Mouse (Mus musculus) mammary gland, adult 2 months (tissue): ENCODE data around the gene Zw10. TPM values are rescaled to one million over a fixed set of nuclear protein-coding genes. Genes with fewer than 3 reads are reported as not detected.

ENCODE experiments used
- polyA plus RNA-seq: library from polyadenylated mRNA; depleted of rRNA; stranded (reverse); fragments of >200 nt; gene quantifications from 2 replicates; pipeline ENCODE4 v1.2.3, GENCODE M21; 2012; ENCODE audit warnings: low replicate concordance; rRNA removed

The Zw10 gene
- polyA plus RNA-seq = 6.4 and 12.5 TPM in 2 replicates

GRCm38 (mm10) chr9:49055333-49056205, at the start of gene Zw10:
TSS of gene Zw10 (plus strand) at chr9:49055613.

GRCm38 (mm10) chr9:49081107-49081506, 25.7 kb downstream of the Zw10 start, which contains the start of gene Tmprss5:
TSS of gene Tmprss5 (plus strand) at chr9:49081260.

Other genes starting within 250 kb of the Zw10 start
- 18.0 and 20.4 TPM in 2 replicates for gene Zbtb16, start 219.4 kb upstream of the Zw10 start, polyA plus RNA-seq
- gene Htr3a, start 144.5 kb upstream of the Zw10 start, polyA plus RNA-seq = not detected in 2 replicates
- gene Htr3b, start 90.6 kb upstream of the Zw10 start, polyA plus RNA-seq = not detected in 2 replicates
- gene Usp28, start 70.2 kb upstream of the Zw10 start, polyA plus RNA-seq = 8.7 and 22.7 TPM in 2 replicates
- gene Tmprss5, start 25.6 kb downstream of the Zw10 start, polyA plus RNA-seq = 0.93 and 1.8 TPM in 2 replicates
- not detected in 2 replicates for gene Gm4894, start 194.9 kb downstream of the Zw10 start, polyA plus RNA-seq